Mouse (Mus musculus) stomach, embryonic 15.5 days (tissue): ENCODE data around the gene Zc3h7b. TPM values are rescaled to one million over a fixed set of nuclear protein-coding genes. Genes with fewer than 3 reads are reported as not detected.
"Not testable (repeated sequence)": the region's sequence is repeated elsewhere in the genome, so short reads cannot be mapped to it uniquely, and the experiment has no call there.

Experiments used
- ATAC-seq: fragments of 200-750 bp; cut with Nextera tagmentation; 2 replicates; pipeline ENCODE4 v1.8.0; 2017; ENCODE audit warnings: low read depth, moderate number of reproducible peaks, moderate TSS enrichment; ENCODE audit not compliant: insufficient read depth, low FRiP score
- H3K27ac ChIP-seq: fragments of 300-500 bp; sonication (generic); 2 replicates; pipeline ENCODE4 v1.5.1; 2015; ENCODE audit warnings: mild to moderate bottlenecking, inconsistent platforms
- H3K27me3 ChIP-seq: fragments of 300-500 bp; sonication (generic); replicated peaks from 2 replicates; pipeline ENCODE4 v1.6.1; 2015; ENCODE audit warnings: inconsistent platforms
- H3K36me3 ChIP-seq: fragments of 300-500 bp; sonication (generic); 2 replicates; pipeline ENCODE4 v1.6.1; 2015; ENCODE audit warnings: inconsistent platforms
- H3K4me1 ChIP-seq: fragments of 300-500 bp; sonication (generic); 2 replicates; pipeline ENCODE4 v1.6.1; 2015; ENCODE audit warnings: inconsistent platforms
- H3K4me2 ChIP-seq: fragments of 300-500 bp; sonication (generic); 2 replicates; pipeline ENCODE4 v1.6.1; 2015; ENCODE audit warnings: mild to moderate bottlenecking, inconsistent platforms
- H3K4me3 ChIP-seq: fragments of 300-500 bp; sonication (generic); replicated peaks from 2 replicates; pipeline ENCODE4 v1.5.1; 2015; ENCODE audit warnings: inconsistent platforms
- H3K9ac ChIP-seq: fragments of 300-500 bp; sonication (generic); 2 replicates; pipeline ENCODE4 v1.6.1; 2015; ENCODE audit warnings: inconsistent platforms
- H3K9me3 ChIP-seq: fragments of 300-500 bp; sonication (generic); 2 replicates; pipeline ENCODE4 v1.6.1; 2016; ENCODE audit warnings: inconsistent platforms
- WGBS: fragments of 180-500 bp; shearing (Covaris S2); methylation state at CpG from one replicate; pipeline ENCODE4 v1.1.7; 2015; 5-methylcytosine and 5-hydroxymethylcytosine counted together
- polyA plus RNA-seq: library from polyadenylated mRNA; unstranded; fragments of >200 nt; fragmentation: Nextera tagmentation; extraction: Ambion mirVana; gene quantifications from 2 replicates; pipeline ENCODE4 v1.2.1, GENCODE M21; 2015

Zc3h7b gene
- polyA plus RNA-seq: 23.8 and 24.1 TPM in 2 replicates

GRCm38 (mm10) chr15:81744992-81745600 lies at the start of gene Zc3h7b, which contains the start of gene Rangap1:
Gene Zc3h7b (plus strand): TSS chr15:81745057.
Gene Rangap1 (minus strand): TSS chr15:81745530.
- Histone ChIP-seq H3K4me3 (peak within 1 kb of the TSS; percentile 90), H3K27ac (peak within 1 kb of the TSS; percentile 91), H3K36me3 (no peaks in the 10 kb centered on the region), H3K9ac (peak within 1 kb of the TSS; percentile 93), H3K4me1 (0 out of 2 replicates have a peak, but pooled peaks cover 5% of the 10 kb centered on the region), H3K4me2 (peak within 1 kb of the TSS; percentile 74), H3K27me3 (no peaks in the 10 kb centered on the region), H3K9me3 (no peaks in the 10 kb centered on the region)
- WGBS: under 1% methylated on average over 65 of the region's 65 CpGs
- peak; percentile 81 for ATAC-seq

DNA sequence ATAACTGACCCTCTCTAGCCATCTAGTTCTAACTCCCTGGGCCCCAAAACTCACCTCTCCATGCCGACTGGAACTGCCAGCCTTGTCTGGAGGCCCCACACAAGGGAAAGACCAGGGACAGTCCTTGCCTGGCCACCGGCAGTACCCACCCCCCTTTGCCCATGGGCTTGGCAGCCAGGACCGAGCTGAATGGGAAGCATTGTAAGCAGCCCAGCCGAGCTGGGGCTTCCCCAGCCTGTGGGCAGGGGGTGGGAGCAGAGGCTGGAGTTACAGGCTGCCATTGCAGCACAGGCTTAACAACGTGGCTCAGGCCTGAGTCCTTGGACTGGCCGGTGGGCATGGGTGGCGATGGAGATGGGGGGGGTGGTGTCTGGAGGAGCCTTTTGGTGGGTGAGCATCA lies 47.7 kb upstream of the Zc3h7b start, which contains the start of gene Chadl:
TSS of gene Chadl (minus strand) at position 113 of the 400 bp plus-strand sequence.
- H3K4me1 ChIP-seq: peaks cover 20% of the 10 kb centered on the region
- ATAC-seq: no peak
- H3K27me3 ChIP-seq: peaks cover 26% of the 10 kb centered on the region
- no peaks in the 10 kb centered on the region for H3K9me3 ChIP-seq
- 62% methylated on average over 7 of the region's 7 CpGs for WGBS
- no peak within 1 kb of the TSS for H3K4me3 ChIP-seq
- H3K36me3 ChIP-seq: no peaks in the 10 kb centered on the region
- H3K4me2 ChIP-seq: 0 out of 2 replicates have a peak within 1 kb of the TSS, but pooled peaks have one; percentile 13
- no peak within 1 kb of the TSS for H3K27ac ChIP-seq
- H3K9ac ChIP-seq: no peak within 1 kb of the TSS

DNA sequence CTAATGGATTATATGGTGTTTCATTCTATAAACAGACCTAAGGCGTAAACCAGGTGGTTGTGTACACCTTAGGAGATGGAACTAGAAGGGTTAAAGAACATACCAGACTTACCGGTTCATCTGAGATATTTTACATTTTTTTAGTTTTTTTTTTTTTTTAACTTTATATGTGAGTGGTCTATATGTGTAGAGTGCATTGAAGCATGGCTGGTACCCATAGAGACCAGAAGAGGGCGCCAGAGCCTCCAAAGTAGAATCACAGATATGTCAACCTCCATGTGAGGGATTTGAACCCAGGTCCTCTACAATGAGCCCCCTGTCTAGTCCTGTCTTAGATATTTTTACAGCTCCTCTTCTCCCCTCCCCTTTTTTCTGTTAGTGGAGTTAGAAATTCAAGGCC lies 47.0 kb upstream of the Zc3h7b start:
- Histone ChIP-seq H3K4me1 (peaks cover 18% of the 10 kb centered on the region), H3K27me3 (peaks cover 20% of the 10 kb centered on the region), H3K4me3 (no peak overlapping the region), H3K27ac (no peak overlapping the region), H3K36me3 (no peaks in the 10 kb centered on the region), H3K4me2 (no peak overlapping the region), H3K9me3 (no peaks in the 10 kb centered on the region), H3K9ac (no peak overlapping the region)
- WGBS: 43% methylated on average over 3 of the region's 3 CpGs
- ATAC-seq: no peak

DNA sequence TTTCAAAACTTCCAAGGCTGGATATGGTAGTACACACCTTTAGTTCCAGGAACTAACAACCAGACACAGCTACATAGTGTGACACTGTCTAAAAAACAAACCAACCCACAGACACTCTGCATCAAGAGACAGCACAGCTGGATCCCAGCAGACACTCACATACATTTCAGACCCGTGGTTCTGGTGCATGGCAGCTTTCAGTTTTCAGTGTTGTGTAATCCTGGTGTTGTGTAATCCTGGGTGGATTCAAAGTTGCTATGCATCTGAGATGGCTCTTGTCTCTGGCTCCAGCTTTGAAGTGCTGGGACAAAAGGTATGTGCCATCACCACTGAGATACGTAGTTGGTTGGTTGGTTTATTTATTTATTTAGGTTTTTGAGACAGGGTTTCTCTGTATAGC lies 46.3 kb upstream of the Zc3h7b start:
- Histone ChIP-seq H3K9ac (no peak overlapping the region), H3K9me3 (no peaks in the 10 kb centered on the region), H3K36me3 (no peaks in the 10 kb centered on the region), H3K4me1 (peaks cover 12% of the 10 kb centered on the region), H3K4me2 (no peak overlapping the region), H3K4me3 (no peak overlapping the region), H3K27ac (no peak overlapping the region), H3K27me3 (peaks cover 14% of the 10 kb centered on the region)
- 67% methylated on average over 2 of the region's 2 CpGs for WGBS
- no peak for ATAC-seq

GRCm38 (mm10) chr15:81700161-81700560 lies 44.7 kb upstream of the Zc3h7b start:
- 53% methylated on average over 2 of the region's 2 CpGs for WGBS
- no peak overlapping the region for H3K9ac ChIP-seq
- H3K9me3 ChIP-seq: no peaks in the 10 kb centered on the region
- peaks cover 5% of the 10 kb centered on the region; the same call in 1 of the 2 replicates for H3K27me3 ChIP-seq
- H3K27ac ChIP-seq: no peak overlapping the region
- H3K4me3 ChIP-seq: no peak overlapping the region
- H3K4me2 ChIP-seq: no peak overlapping the region
- no peaks in the 10 kb centered on the region for H3K4me1 ChIP-seq
- H3K36me3 ChIP-seq: peaks cover 9% of the 10 kb centered on the region
- ATAC-seq: no peak

GRCm38 (mm10) chr15:81700601-81701000 lies 44.3 kb upstream of the Zc3h7b start:
- H3K9me3 ChIP-seq: no peaks in the 10 kb centered on the region
- no peak overlapping the region for H3K4me2 ChIP-seq
- H3K27ac ChIP-seq: no peak overlapping the region
- H3K4me3 ChIP-seq: no peak overlapping the region
- H3K9ac ChIP-seq: no peak overlapping the region
- 58% methylated on average over 8 of the region's 8 CpGs for WGBS
- no peak for ATAC-seq
- peaks cover 14% of the 10 kb centered on the region for H3K36me3 ChIP-seq
- no peaks in the 10 kb centered on the region for H3K4me1 ChIP-seq
- H3K27me3 ChIP-seq: 0 out of 2 replicates have a peak, but pooled peaks cover 4% of the 10 kb centered on the region

- H3K4me1 ChIP-seq, H3K4me2 ChIP-seq, H3K4me3 ChIP-seq, H3K9me3 ChIP-seq, ATAC-seq, H3K27me3 ChIP-seq, H3K27ac ChIP-seq, H3K9ac ChIP-seq: not testable (repeated sequence)
- H3K36me3 ChIP-seq: peaks cover 21% of the 10 kb centered on the region
- 75% methylated on average over 4 of the region's 4 CpGs for WGBS
These were observed 43.5 kb upstream of the Zc3h7b start for GRCm38 (mm10) chr15:81701350-81701749.

DNA sequence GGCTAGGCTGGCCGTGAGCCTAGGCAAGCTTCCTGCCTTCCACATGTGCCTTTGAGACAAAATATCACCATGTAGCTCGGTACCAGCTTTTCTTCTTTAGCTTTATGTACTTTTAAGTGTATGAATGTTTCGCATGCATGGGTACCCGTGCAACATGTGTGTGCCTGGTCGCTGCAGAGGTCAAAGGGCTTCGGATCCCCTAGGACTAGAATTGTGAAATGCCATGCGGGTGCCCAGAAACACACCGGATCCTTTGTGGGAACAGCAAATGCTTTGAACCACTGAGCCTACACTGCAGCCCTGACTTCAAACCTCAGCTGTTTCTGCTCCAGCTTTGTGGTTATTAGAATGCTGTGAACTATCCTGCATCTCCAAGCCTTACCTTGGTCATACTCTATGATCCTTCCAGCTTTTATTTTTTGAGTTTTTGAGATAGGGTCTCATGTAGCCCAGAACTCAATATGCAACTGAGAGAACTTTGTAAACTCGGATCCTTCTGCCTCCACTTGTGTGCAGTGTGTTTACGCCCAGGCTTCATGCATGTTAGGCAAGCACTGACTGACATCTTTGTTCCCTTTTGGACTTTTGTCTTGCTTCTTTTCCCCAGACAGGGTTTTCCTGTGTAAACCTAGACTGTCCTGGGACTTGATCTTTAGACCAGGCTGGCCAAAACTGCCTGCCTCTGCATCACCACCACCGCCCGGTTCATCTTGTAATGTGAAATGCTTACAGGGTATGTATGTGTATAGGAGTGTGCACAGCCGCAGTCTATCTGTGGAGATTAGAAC lies 42.4 kb upstream of the Zc3h7b start:
- H3K4me2 ChIP-seq: no peak overlapping the region
- peaks cover 25% of the 10 kb centered on the region for H3K36me3 ChIP-seq
- no peaks in the 10 kb centered on the region for H3K27me3 ChIP-seq
- no peak for ATAC-seq
- no peak overlapping the region for H3K27ac ChIP-seq
- H3K9me3 ChIP-seq: no peaks in the 10 kb centered on the region
- 87% methylated on average over 13 of the region's 13 CpGs for WGBS
- H3K4me1 ChIP-seq: no peaks in the 10 kb centered on the region
- no peak overlapping the region for H3K4me3 ChIP-seq
- H3K9ac ChIP-seq: no peak overlapping the region

DNA sequence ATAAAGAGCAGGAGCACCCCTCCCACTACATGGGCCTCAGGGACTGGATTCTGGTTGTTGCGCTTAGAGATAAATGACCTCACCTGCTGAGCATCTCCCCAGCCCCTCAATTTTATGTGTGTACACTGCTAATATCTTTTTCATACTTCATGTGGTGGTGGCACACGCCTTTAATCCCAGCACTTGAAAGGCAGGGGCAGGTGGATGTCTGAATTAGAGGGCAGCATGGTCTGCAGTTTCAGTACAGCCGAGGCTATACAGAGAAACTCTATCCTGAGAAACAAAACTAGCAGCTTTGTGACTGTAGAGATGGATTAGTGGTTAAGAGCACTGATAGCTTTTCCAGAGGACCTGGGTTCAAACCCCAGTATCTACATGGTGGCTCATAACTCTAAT lies 41.8 kb upstream of the Zc3h7b start:
- ATAC-seq: no peak
- H3K9ac ChIP-seq: no peak overlapping the region
- no peak overlapping the region for H3K4me3 ChIP-seq
- peaks cover 28% of the 10 kb centered on the region for H3K36me3 ChIP-seq
- no peak overlapping the region for H3K27ac ChIP-seq
- no peaks in the 10 kb centered on the region for H3K9me3 ChIP-seq
- 78% methylated on average over 3 of the region's 3 CpGs for WGBS
- H3K27me3 ChIP-seq: no peaks in the 10 kb centered on the region
- H3K4me1 ChIP-seq: no peaks in the 10 kb centered on the region
- no peak overlapping the region for H3K4me2 ChIP-seq

DNA sequence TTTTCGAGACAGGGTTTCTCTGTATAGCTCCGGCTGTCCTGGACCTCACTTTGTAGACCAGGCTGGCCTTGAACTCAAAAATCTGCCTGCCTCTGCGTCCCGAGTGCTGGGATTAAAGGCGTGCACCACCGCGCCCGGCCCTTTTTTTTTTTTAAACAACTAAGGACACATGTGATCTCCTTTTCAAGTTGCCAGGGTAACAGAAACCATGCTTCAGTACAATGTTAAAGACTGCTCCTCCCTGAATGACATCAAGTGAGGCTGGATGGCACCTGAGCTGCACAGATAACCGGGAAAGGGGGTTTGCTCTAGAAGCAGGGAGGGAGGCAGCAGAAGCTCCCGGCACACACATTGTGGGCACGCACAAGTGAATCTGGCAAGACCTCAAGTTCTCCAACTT lies 35.9 kb upstream of the Zc3h7b start:
- Histone ChIP-seq H3K27me3 (no peaks in the 10 kb centered on the region), H3K4me3 (no peak overlapping the region), H3K36me3 (peaks cover 77% of the 10 kb centered on the region), H3K4me2 (no peak overlapping the region), H3K4me1 (no peaks in the 10 kb centered on the region), H3K9ac (no peak overlapping the region), H3K27ac (no peak overlapping the region), H3K9me3 (no peaks in the 10 kb centered on the region)
- ATAC-seq: no peak
- WGBS: 89% methylated on average over 11 of the region's 11 CpGs

- WGBS: 89% methylated on average over 1 of the region's 1 CpGs
- no peak for ATAC-seq
- Histone ChIP-seq H3K9me3 (no peaks in the 10 kb centered on the region), H3K36me3 (peaks cover 74% of the 10 kb centered on the region), H3K27ac (no peak overlapping the region), H3K4me2 (no peak overlapping the region), H3K9ac (no peak overlapping the region), H3K4me1 (no peaks in the 10 kb centered on the region), H3K4me3 (no peak overlapping the region), H3K27me3 (no peaks in the 10 kb centered on the region)
These were observed 35.2 kb upstream of the Zc3h7b start for GRCm38 (mm10) chr15:81709686-81710085.

DNA sequence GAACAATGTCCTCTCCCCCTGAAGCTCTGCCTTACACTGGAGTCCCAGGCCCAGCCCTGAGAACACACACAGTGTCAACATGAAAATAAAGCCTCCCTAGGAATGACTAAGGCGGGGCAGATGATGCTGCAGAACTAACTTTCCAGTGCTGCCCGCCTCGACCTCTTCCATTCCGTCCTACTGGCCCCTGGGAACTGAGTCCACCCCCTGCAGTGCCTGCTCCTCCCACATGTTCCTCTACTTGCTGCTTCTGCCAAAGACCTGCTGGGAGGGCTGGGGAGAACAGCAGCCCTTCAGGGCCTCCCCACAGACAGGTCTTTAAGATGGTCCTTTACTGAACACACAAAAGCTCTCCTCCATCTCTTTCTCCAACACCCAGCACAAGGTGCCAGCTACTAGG lies 34.1 kb upstream of the Zc3h7b start:
- no peak overlapping the region for H3K27ac ChIP-seq
- H3K4me2 ChIP-seq: no peak overlapping the region
- H3K36me3 ChIP-seq: peaks cover 73% of the 10 kb centered on the region
- no peak overlapping the region for H3K4me3 ChIP-seq
- peak; percentile 14; the same call in 1 of the 2 replicates for ATAC-seq
- no peaks in the 10 kb centered on the region for H3K9me3 ChIP-seq
- H3K9ac ChIP-seq: no peak overlapping the region
- H3K4me1 ChIP-seq: no peaks in the 10 kb centered on the region
- H3K27me3 ChIP-seq: no peaks in the 10 kb centered on the region
- WGBS: 71% methylated on average over 4 of the region's 4 CpGs
